Mouse (Mus musculus) gastrocnemius, postnatal 36 days (tissue): ENCODE results near the gene Fgf9. TPM values are rescaled to one million over a fixed set of nuclear protein-coding genes. Genes with fewer than 3 reads are reported as not detected.

Experiments used
- DNase-seq, 2 experiments: peaks; one replicate each; pipeline ENCODE4 v3.0.0; 2022
- intact Hi-C: fragments of 180-260 bp; cut with DNase I; formaldehyde crosslinking; loops from one replicate; pipeline ENCODE4 v1.15.1; 2025
- total RNA-seq, 2 experiments: library from RNA; stranded (reverse); gene quantifications; 2 replicates each; pipeline ENCODE4 v1.2.3; 2021

Fgf9 gene
- total RNA-seq, 2 experiments from 2014 or later, result 0.62 to 1.4 TPM

- DNase-seq, result no peak
- intact Hi-C loops, result no loop called here
Observed at GRCm38 (mm10) chr14:58084240-58084639, 13.9 kb downstream of the Fgf9 start.

GRCm38 (mm10) chr14:58087326-58087725, 17.0 kb downstream of the Fgf9 start:
- intact Hi-C loops, result no loop called here
- no peak for DNase-seq

- intact Hi-C loops, result no loop called here
- no peak for DNase-seq
Observed at GRCm38 (mm10) chr14:58089486-58089885, 19.1 kb downstream of the Fgf9 start.

- DNase-seq, result no peak
- intact Hi-C loops, result no loop called here
Observed at GRCm38 (mm10) chr14:58091321-58091720, 21.0 kb downstream of the Fgf9 start.

GRCm38 (mm10) chr14:58099599-58099998, 29.3 kb downstream of the Fgf9 start:
- intact Hi-C loops, result no loop called here

GRCm38 (mm10) chr14:58101298-58101697, 31.0 kb downstream of the Fgf9 start:
- intact Hi-C loops, result no loop called here

More at GRCm38 (mm10) chr14:58099599-58099998, 29.3 kb downstream of the Fgf9 start:
- DNase-seq, result no peak

GRCm38 (mm10) chr14:58104266-58104665, 33.9 kb downstream of the Fgf9 start:
- intact Hi-C loops, result no loop called here
- DNase-seq, result no peak

More at GRCm38 (mm10) chr14:58101298-58101697, 31.0 kb downstream of the Fgf9 start:
- no peak for DNase-seq

- intact Hi-C loops, result no loop called here
- no peak for DNase-seq
Observed at GRCm38 (mm10) chr14:58105596-58105995, 35.2 kb downstream of the Fgf9 start.

- no peak for DNase-seq
- intact Hi-C loops, result no loop called here
Observed at GRCm38 (mm10) chr14:58109601-58110000, 39.3 kb downstream of the Fgf9 start.

- intact Hi-C loops, result no loop called here
- no peak for DNase-seq
Observed at GRCm38 (mm10) chr14:58111562-58111961, 41.2 kb downstream of the Fgf9 start.

- DNase-seq, result no peak
- intact Hi-C loops, result no loop called here
Observed at GRCm38 (mm10) chr14:58112341-58112740, 42.0 kb downstream of the Fgf9 start.

GRCm38 (mm10) chr14:58113180-58113579, 42.8 kb downstream of the Fgf9 start:
- intact Hi-C loops, result no loop called here
- DNase-seq, result no peak

GRCm38 (mm10) chr14:58114146-58114545, 43.8 kb downstream of the Fgf9 start:
- intact Hi-C loops, result no loop called here
- no peak for DNase-seq

- intact Hi-C loops, result no loop called here
- DNase-seq, result no peak
Observed at GRCm38 (mm10) chr14:58124625-58125024, 54.3 kb downstream of the Fgf9 start.

GRCm38 (mm10) chr14:58126508-58126907, 56.2 kb downstream of the Fgf9 start:
- intact Hi-C loops, result no loop called here
- no peak for DNase-seq

- intact Hi-C loops, result no loop called here
- DNase-seq, result no peak
Observed at GRCm38 (mm10) chr14:58139506-58140055, 69.2 kb downstream of the Fgf9 start.

GRCm38 (mm10) chr14:58149637-58150470, 79.5 kb downstream of the Fgf9 start:
- DNase-seq, result no peak
- intact Hi-C loops, result no loop called here

GRCm38 (mm10) chr14:58150471-58150855, 80.1 kb downstream of the Fgf9 start:
- intact Hi-C loops, result no loop called here
- no peak for DNase-seq

GRCm38 (mm10) chr14:58152110-58152509, 81.8 kb downstream of the Fgf9 start:
- intact Hi-C loops, result no loop called here
- DNase-seq, result no peak

- intact Hi-C loops, result no loop called here
- no peak for DNase-seq
Observed at GRCm38 (mm10) chr14:58153470-58154416, 83.4 kb downstream of the Fgf9 start.

GRCm38 (mm10) chr14:58160624-58161023, 90.3 kb downstream of the Fgf9 start:
- intact Hi-C loops, result no loop called here
- no peak for DNase-seq
